Mouse (Mus musculus) left cerebral cortex, postnatal 36 days (tissue): ENCODE results near the gene Kat8. TPM values are rescaled to one million over a fixed set of nuclear protein-coding genes. Genes with fewer than 3 reads are reported as not detected.
A peak's percentile ranks its signal among the peaks of the same experiment; 100 is the strongest.
"Not testable (repeated sequence)": the region's sequence is repeated elsewhere in the genome, so short reads cannot be mapped to it uniquely, and the experiment has no call there.

Source experiments
- DNase-seq, 2 experiments: peaks; one replicate each; pipeline ENCODE4 v3.0.0; 2021 to 2022; ENCODE audit warnings: low spot score in 2 of 2, mixed read lengths in 1 of 2
- intact Hi-C: fragments of 180-260 bp; cut with DNase I; formaldehyde crosslinking; loops from one replicate; pipeline ENCODE4 v1.15.1; 2025
- total RNA-seq, 2 experiments: library from RNA; stranded (reverse); gene quantifications; 2 replicates each; pipeline ENCODE4 v1.2.3; 2021

Kat8 gene
- total RNA-seq, 2 experiments from 2014 or later: 27.6 to 34.8 TPM

DNA sequence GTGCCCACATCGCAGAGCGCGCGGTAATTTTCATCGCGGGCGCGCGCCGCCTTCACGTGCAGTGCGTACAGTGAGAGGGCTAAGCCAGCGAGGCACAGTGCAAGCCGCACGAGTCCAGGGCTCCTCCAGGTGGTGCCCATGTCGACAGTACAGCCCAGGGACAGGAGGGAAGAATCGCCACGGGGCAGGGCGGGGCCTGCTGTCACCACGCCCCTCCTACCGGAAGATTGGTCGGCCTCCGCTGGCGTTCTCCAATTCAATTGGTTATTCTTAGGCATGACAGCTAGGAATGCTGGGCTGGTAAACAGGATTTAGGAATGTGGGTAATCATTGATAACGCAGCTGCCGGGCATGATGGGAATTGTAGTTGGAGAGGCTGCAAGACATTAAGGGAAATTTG lies 16.9 kb upstream of the Kat8 start, which contains the start of the genes Gm21974 and Vkorc1:
Gene Gm21974 (minus strand): TSS at position 13 of the 400 bp plus-strand sequence.
Gene Vkorc1 (minus strand): TSS at position 176 of the 400 bp plus-strand sequence.
- intact Hi-C loops: no loop called here
- peak; percentile 93 for DNase-seq

DNA sequence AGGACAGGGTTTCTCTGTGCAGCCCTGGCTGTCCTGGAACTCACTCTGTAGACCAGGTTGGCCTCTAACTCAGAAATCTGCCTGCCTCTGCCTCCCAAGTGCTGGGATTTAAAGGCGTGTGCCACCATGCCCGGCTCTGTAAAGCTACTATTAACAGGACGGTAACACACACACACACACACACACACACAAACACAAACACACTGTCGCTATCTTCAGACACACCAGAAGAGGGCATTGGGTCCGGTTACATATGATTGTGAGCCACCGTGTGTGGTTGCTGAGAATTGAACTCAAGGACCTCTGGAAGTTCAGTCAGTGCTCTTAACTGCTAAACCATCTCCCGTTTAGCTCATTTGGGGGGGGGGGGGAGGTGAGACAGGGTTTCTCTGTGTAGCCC lies 16.4 kb upstream of the Kat8 start:
- intact Hi-C loops, DNase-seq: not testable (repeated sequence)

GRCm38 (mm10) chr7:127896384-127896783 lies 15.9 kb upstream of the Kat8 start:
- intact Hi-C loops: no loop called here
- no peak for DNase-seq

GRCm38 (mm10) chr7:127897542-127897941 lies 14.8 kb upstream of the Kat8 start:
- intact Hi-C loops: no loop called here

GRCm38 (mm10) chr7:127898179-127898956 lies 13.9 kb upstream of the Kat8 start:
- DNase-seq: no peak
- intact Hi-C loops: no loop called here

More at GRCm38 (mm10) chr7:127897542-127897941, 14.8 kb upstream of the Kat8 start:
- DNase-seq: no peak

GRCm38 (mm10) chr7:127899997-127900396 lies 12.3 kb upstream of the Kat8 start:
- intact Hi-C loops: no loop called here

GRCm38 (mm10) chr7:127901772-127902171 lies 10.5 kb upstream of the Kat8 start:
- no peak for DNase-seq
- intact Hi-C loops: no loop called here

More at GRCm38 (mm10) chr7:127899997-127900396, 12.3 kb upstream of the Kat8 start:
- no peak for DNase-seq

GRCm38 (mm10) chr7:127903971-127904796 lies 8.1 kb upstream of the Kat8 start, which contains the start of gene Bckdk:
Gene Bckdk, plus strand, starts transcription at chr7:127904082.
- intact Hi-C loops: no loop called here

GRCm38 (mm10) chr7:127907939-127908338 lies 4.4 kb upstream of the Kat8 start:
- no peak for DNase-seq
- intact Hi-C loops: no loop called here

More at GRCm38 (mm10) chr7:127903971-127904796, 8.1 kb upstream of the Kat8 start, which contains the start of gene Bckdk:
- peak; percentile 79 to 84 for DNase-seq

- DNase-seq: no peak
- intact Hi-C loops: no loop called here
Measured at GRCm38 (mm10) chr7:127908656-127909055, 3.7 kb upstream of the Kat8 start.

GRCm38 (mm10) chr7:127912938-127913337 lies 622 bp downstream of the Kat8 start:
- intact Hi-C loops: loop anchor here (2.0 kb wide), 1 partner anchor 36 kb away; the partner anchor contains the start of genes Zfp646 and Zfp668
- no peak for DNase-seq

GRCm38 (mm10) chr7:127915293-127915692 lies 3.0 kb downstream of the Kat8 start:
- no peak for DNase-seq
- intact Hi-C loops: no loop called here

GRCm38 (mm10) chr7:127918203-127918602 lies 5.9 kb downstream of the Kat8 start:
- intact Hi-C loops: no loop called here
- DNase-seq: no peak

- no peak for DNase-seq
- intact Hi-C loops: no loop called here
Measured at GRCm38 (mm10) chr7:127919290-127919689, 7.0 kb downstream of the Kat8 start.

- no peak for DNase-seq
- intact Hi-C loops: no loop called here
Measured at GRCm38 (mm10) chr7:127921516-127921915, 9.2 kb downstream of the Kat8 start.

DNA sequence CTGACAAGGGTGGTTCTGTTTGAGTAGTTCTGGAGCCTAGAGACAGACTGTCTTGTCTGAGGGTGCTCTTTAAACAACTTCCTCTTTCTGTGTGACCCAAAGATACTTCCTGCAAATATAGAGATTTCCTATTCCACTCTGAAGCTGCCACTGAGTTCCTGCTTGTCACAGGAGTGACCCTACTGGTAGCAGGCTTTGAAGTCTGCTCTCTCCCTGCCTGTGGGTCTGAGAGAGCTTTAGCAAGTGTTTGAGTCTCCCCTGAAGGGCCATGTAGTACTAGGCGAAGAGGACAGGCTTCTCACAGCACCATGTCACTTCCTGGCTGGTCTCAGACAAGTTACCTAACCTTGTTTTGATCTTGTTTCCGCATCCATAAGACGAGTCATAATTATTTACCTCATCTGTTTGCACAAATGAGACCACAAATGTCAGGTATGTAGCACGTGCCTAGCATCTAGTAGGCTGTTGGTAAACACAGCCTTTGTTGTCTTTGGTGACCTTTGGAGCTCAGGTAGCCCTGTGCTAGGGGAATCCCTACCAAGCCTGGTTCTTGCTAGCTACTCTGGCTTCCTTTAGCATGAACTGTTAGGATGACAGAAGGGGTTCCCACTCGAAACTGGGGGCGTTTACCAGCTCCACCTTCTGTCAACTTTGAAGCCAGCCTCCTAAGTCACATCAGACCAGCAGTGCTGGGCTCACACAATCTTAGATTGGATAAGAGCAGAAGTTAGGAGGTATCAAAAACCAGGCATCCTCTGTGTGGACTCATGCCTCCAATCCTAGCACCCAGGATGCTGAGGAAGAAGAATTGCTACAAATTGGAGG lies 10.3 kb downstream of the Kat8 start:
- intact Hi-C loops: no loop called here
- no peak for DNase-seq

DNA sequence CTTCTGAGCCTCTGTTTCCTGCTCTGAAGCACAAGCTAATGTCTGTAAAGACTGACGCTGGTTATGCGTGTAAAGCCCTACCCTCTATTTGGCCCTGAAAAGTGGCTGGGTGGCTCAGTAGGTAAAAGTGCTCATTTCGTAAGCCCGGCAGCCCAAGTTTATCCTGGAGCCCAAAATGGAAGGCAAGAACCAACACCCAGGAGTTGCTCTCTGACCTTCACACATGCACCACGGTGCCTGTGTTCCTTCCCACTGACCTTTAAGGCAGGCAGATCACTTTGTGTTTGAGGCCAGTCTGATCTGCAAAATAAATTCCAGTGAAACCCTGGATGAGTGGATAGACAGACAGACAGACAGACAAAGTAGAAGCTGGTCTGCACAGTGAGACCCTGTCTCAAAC lies 11.4 kb downstream of the Kat8 start:
- no peak for DNase-seq
- intact Hi-C loops: no loop called here

- DNase-seq: no peak
- intact Hi-C loops: no loop called here
Measured at GRCm38 (mm10) chr7:127925252-127925651, 12.9 kb downstream of the Kat8 start.

DNA sequence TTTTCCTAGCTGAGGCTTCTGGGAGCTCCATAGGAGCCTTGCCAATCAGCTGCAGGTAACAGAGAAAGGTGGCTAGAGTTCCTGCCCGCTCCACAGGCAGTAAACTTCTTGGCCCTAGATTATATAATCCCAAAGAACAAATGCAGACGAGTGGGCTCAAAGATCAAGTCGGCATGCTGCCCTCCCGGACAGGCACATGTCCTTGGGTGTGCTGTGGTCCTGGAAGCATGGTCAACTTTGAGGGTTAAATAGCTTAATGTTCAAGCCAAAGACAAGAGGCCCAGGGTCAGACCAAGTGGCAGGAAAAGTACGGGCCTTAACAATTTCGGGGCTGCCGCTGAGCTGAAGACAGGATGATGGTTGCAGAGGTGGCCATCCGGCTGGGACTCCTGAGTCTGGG lies 13.8 kb downstream of the Kat8 start:
- intact Hi-C loops: no loop called here
- DNase-seq: no peak
